Mouse (Mus musculus) right cerebral cortex, postnatal 36 days (tissue): ENCODE results near the gene 2900011O08Rik.
"Not testable (repeated sequence)": the region's sequence is repeated elsewhere in the genome, so short reads cannot be mapped to it uniquely, and the experiment has no call there.

Experiments used
- DNase-seq, 2 experiments: peaks; one replicate each; pipeline ENCODE4 v3.0.0; 2022; ENCODE audit warnings: low spot score in 2 of 2, mixed read lengths in 1 of 2

2900011O08Rik gene

GRCm38 (mm10) chr16:13986574-13987478, at the start of gene 2900011O08Rik, which contains the start of gene Ifitm7:
TSS of gene 2900011O08Rik (plus strand) at chr16:13986604.
TSS of gene Ifitm7 (minus strand) at chr16:13986888.
- peak; percentile 48 to 51 for DNase-seq

GRCm38 (mm10) chr16:13940139-13940846, 46.1 kb upstream of the 2900011O08Rik start:
- peak; percentile 82 to 86 for DNase-seq

GRCm38 (mm10) chr16:13940847-13941395, 45.5 kb upstream of the 2900011O08Rik start:
- no peak for DNase-seq

GRCm38 (mm10) chr16:13944178-13944577, 42.2 kb upstream of the 2900011O08Rik start:
- no peak for DNase-seq

GRCm38 (mm10) chr16:13944752-13945151, 41.7 kb upstream of the 2900011O08Rik start:
- DNase-seq: no peak

- DNase-seq: no peak
Measured at GRCm38 (mm10) chr16:13945153-13945552, 41.3 kb upstream of the 2900011O08Rik start.

GRCm38 (mm10) chr16:13946306-13946705, 40.1 kb upstream of the 2900011O08Rik start:
- DNase-seq: no peak

GRCm38 (mm10) chr16:13951245-13951644, 35.2 kb upstream of the 2900011O08Rik start:
- no peak for DNase-seq

GRCm38 (mm10) chr16:13962053-13962452, 24.4 kb upstream of the 2900011O08Rik start:
- no peak for DNase-seq

- DNase-seq: no peak
Measured at GRCm38 (mm10) chr16:13969096-13969495, 17.3 kb upstream of the 2900011O08Rik start.

GRCm38 (mm10) chr16:13972051-13972450, 14.4 kb upstream of the 2900011O08Rik start:
- no peak for DNase-seq

GRCm38 (mm10) chr16:13976358-13976896, 10.0 kb upstream of the 2900011O08Rik start:
- DNase-seq: not testable (repeated sequence)

- DNase-seq: not testable (repeated sequence)
Measured at GRCm38 (mm10) chr16:13977026-13977425, 9.4 kb upstream of the 2900011O08Rik start.

- not testable (repeated sequence) for DNase-seq
Measured at GRCm38 (mm10) chr16:13981726-13982125, 4.7 kb upstream of the 2900011O08Rik start.

GRCm38 (mm10) chr16:13983161-13983560, 3.2 kb upstream of the 2900011O08Rik start:
- no peak for DNase-seq

GRCm38 (mm10) chr16:13986197-13986573, 219 bp upstream of the 2900011O08Rik start:
- DNase-seq: no peak

GRCm38 (mm10) chr16:13992518-13993248, 6.3 kb downstream of the 2900011O08Rik start:
- no peak for DNase-seq

GRCm38 (mm10) chr16:13994076-13994475, 7.7 kb downstream of the 2900011O08Rik start:
- DNase-seq: no peak

GRCm38 (mm10) chr16:13994502-13994901, 8.1 kb downstream of the 2900011O08Rik start:
- DNase-seq: no peak

GRCm38 (mm10) chr16:14003386-14004130, 17.2 kb downstream of the 2900011O08Rik start:
- no peak for DNase-seq
